ENCODE assay signal across 11 mouse cellular contexts in genomic region chr10:77182804-77183331, GRCm38 (mm10). TPM values are rescaled to one million over a fixed set of nuclear protein-coding genes. Genes with fewer than 3 reads are reported as not detected.
DNase-seq lines count a peak whose midpoint lies in the region; ATAC-seq and TF ChIP-seq lines count a peak whose summit lies in the region.
"Had no signal": no experiment of that assay in that cellular context is flagged by ENCODE, and none has a peak within 500 bp of the region (broad histone marks: within the 10 kb centered on the region; RNA-seq: fewer than 3 reads in every experiment).

No protein-coding gene starts in this region.

- no peak for TF ChIP-seq CTCF in ES-Bruce4 (IDR thresholded peaks at IDR 0.05; ENCODE audit: low read depth, low read length)

- H3K9ac ChIP-seq in kidney, embryonic 15.5 days: no peak overlapping the region
- no peak overlapping the region for H3K9ac ChIP-seq in ES-Bruce4 (ENCODE audit: low read depth, poor library complexity, severe bottlenecking)

- H3K27ac ChIP-seq in kidney, embryonic 15.5 days: peak overlapping the region; percentile 43; the same call in 1 of the 2 replicates
- H3K27ac ChIP-seq in ES-Bruce4 (ENCODE audit: insufficient read depth, low read length): peak overlapping the region; percentile 62
- H3K27ac ChIP-seq: left cerebral cortex, adult 2 months had no signal

- no peaks in the 10 kb centered on the region for H3K27me3 ChIP-seq in kidney, embryonic 15.5 days
- H3K27me3 ChIP-seq in ES-Bruce4 (ENCODE audit: control insufficient read depth, insufficient read depth, low read length, poor library complexity, severe bottlenecking): no peaks in the 10 kb centered on the region
- H3K27me3 ChIP-seq: Patski had no signal

- 59% methylated on average over 3 of the region's 3 CpGs for WGBS in kidney, embryonic 15.5 days

- no peak overlapping the region for H3K4me2 ChIP-seq in kidney, embryonic 15.5 days

- TF ChIP-seq POLR2A in ES-Bruce4 (IDR thresholded peaks at IDR 0.05; ENCODE audit: insufficient read depth, low read length): no peak

- peak; percentile 67; the same call in 1 of the 2 replicates for ATAC-seq in kidney, embryonic 15.5 days (replicated peaks; ENCODE audit: low FRiP score)
- peak; percentile 27 to 64; a peak in 3 of 4 replicates for ATAC-seq in hematopoietic stem cell, adult 5-6 weeks (replicated peaks in 1 of 2; ENCODE audit: insufficient read depth in 1 of 2, low FRiP score in 2 of 2, low TSS enrichment in 1 of 2, low read depth in 1 of 2, poor library complexity in 2 of 2, severe bottlenecking in 2 of 2)
- ATAC-seq: midbrain, embryonic 16.5 days; Patski had no signal

- H3K4me1 ChIP-seq in kidney, embryonic 15.5 days: peaks cover 7% of the 10 kb centered on the region; the same call in 1 of the 2 replicates
- H3K4me1 ChIP-seq in ES-Bruce4 (ENCODE audit: control insufficient read depth, insufficient read depth, low read length): peaks cover 4% of the 10 kb centered on the region

- no peak for DNase-seq in kidney, postnatal 10 days
- peak; percentile 29 for DNase-seq in adrenal gland, postnatal 10 days
- no peak for DNase-seq in gastrocnemius, postnatal 36 days
- no peak for DNase-seq in frontal cortex, postnatal 14 days (ENCODE audit: low spot score in 2 of 2)
- DNase-seq: kidney, adult 11 months had no signal

- H3K4me3 ChIP-seq in kidney, embryonic 15.5 days (replicated peaks): no peak overlapping the region
- H3K4me3 ChIP-seq in ES-Bruce4 (ENCODE audit: low read depth, low read length): no peak overlapping the region
- H3K4me3 ChIP-seq: left cerebral cortex, adult 2 months had no signal

- intact Hi-C loops in gastrocnemius, postnatal 36 days (cut with DNase I): no loop called here

- TF ChIP-seq EP300 in ES-Bruce4 (IDR thresholded peaks at IDR 0.05; ENCODE audit: insufficient read depth, low read depth, low read length): peak; percentile 51; the same call in 1 of the 2 replicates

- H3K9me3 ChIP-seq in kidney, embryonic 15.5 days (replicated peaks): no peaks in the 10 kb centered on the region
- no peaks in the 10 kb centered on the region for H3K9me3 ChIP-seq in ES-Bruce4 (replicated peaks; ENCODE audit: control insufficient read depth, insufficient read depth, low read length, poor library complexity, severe bottlenecking)

- no peaks in the 10 kb centered on the region for H3K36me3 ChIP-seq in kidney, embryonic 15.5 days
- no peaks in the 10 kb centered on the region for H3K36me3 ChIP-seq in ES-Bruce4 (ENCODE audit: control insufficient read depth, insufficient read depth, low read length, poor library complexity, severe bottlenecking)

RNA-seq across cellular contexts. Expression of gene Col18a1, which starts 16.5 kb away (rescaled TPM):
- 195 and 206 TPM in 2 replicates for polyA plus RNA-seq in kidney, embryonic 15.5 days (2015; fragmentation: Nextera tagmentation; extraction: Ambion mirVana)
- polyA plus RNA-seq in ES-Bruce4 (2011; ENCODE audit: insufficient read depth, insufficient read length, low read depth, missing spikeins): 273 and 285 TPM in 2 replicates
- total RNA-seq in adrenal gland, postnatal 10 days (2021): 100 to 1,000 TPM in 1 of 2 experiments, 10 to 100 TPM in 1; 85.2 to 159 TPM
- total RNA-seq in hematopoietic stem cell, adult 5-6 weeks (2017): 0.31 and 1.5 TPM in 2 replicates
- total RNA-seq in gastrocnemius, postnatal 36 days (2021): 10 to 100 TPM in 1 of 2 experiments, 1 to 10 TPM in 1; 6.4 to 10.3 TPM

Comparison
In these comparisons a context has a peak if more than half of its experiments do, and no peak if none do; other contexts are left out.
1. RNA of gene Col18a1, which starts 16.5 kb away (total RNA-seq): 85.2 to 159 TPM in adrenal gland, postnatal 10 days; 6.4 to 10.3 TPM in gastrocnemius, postnatal 36 days and 0.31 to 1.5 TPM in hematopoietic stem cell, adult 5-6 weeks; every median in the first group is over 4 times any median in the second.